Mouse (Mus musculus) frontal cortex, postnatal 10 days (tissue): ENCODE measurements around the gene Slc9a8.

Experiments
- DNase-seq, 2 experiments: peaks; one replicate each; pipeline ENCODE4 v3.0.0; 2022; ENCODE audit warnings: low spot score in 2 of 2, mixed read lengths in 1 of 2

Gene Slc9a8

DNA sequence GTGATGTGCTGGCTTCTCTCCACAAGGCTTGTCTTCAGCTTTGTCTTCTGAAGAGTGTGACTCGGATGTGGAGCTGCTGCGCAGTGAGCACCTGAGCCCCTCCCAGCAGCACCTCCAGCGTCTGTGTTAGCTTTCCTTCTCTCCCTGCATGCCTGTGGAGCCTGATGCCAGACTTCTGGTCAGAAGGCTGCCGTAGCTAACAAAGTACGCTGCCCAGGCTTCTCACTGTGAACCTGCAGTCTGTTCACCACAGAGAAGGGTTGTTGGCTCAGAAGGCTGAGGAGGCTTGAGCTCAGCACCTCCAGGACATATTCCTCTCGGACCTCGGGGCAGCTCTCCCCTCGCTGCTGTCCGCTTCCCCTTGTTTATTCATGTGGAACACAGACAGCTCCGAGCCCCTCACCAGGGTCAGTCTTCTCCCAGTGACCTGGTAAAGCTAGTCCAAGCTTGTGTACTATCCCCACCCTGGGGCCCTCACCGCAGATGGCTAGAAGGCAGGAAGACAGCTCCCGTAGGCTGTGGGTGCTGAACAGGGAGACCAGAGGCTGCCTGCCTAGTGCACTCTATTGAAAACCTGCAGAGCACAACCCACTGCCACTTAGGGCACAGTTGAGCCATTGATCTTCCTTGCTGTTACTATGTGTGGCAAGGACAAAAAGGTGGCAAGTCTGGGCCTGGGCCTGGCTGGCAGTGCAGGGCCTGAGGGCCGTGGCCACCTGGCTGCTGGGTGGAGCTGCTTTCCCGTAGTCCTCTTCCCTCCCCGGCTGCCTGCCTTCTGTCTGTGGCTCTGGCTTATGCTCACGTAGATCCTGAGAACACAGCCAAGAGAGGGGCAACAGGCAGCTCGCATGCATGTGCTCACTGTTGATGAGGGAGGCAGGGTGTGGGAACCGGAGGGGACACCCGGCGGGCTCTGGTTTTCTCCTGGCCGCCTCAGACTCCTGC is 28.1 kb downstream of the Slc9a8 start:
- DNase-seq: no peak

DNA sequence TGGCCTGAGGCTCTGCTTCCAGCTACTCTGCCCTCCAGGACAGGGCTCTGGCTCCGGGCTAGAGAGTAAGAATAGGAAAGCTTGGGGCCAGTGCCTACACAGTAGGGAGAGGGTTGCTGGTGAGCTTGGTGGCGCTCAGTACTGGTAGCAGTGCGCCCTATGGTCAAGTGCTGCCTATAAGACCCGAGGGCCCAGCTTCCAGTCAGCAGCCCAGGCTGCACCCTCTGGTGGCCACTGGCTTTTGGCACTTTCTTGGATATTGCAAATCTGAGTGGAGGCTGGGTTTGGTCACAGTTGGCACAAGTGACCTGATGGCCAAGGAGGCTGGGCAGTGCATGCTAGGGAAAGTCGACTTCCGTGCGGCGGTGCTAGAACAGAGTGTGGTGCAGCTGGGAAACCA is 29.1 kb downstream of the Slc9a8 start:
- DNase-seq: no peak

DNA sequence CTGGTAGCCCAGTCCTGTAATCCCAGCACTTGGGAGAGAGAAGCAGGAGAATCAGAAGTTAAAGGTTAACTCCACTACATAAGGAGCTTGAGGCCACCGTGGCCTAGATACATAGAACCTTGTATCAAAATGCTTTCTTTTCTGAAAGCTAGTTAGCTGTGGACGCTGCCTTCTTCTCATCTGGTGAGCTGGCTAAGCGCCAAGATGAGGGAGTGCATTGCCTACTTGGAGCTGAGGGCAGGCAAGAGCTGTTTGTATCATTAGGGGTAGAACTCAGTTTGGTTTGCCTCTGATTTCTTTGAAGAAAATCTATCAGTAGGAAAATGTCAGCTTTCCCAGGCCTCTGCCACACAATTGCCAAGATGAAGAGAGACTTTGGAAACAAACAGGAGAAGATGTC is 32.3 kb downstream of the Slc9a8 start:
- DNase-seq: no peak

DNA sequence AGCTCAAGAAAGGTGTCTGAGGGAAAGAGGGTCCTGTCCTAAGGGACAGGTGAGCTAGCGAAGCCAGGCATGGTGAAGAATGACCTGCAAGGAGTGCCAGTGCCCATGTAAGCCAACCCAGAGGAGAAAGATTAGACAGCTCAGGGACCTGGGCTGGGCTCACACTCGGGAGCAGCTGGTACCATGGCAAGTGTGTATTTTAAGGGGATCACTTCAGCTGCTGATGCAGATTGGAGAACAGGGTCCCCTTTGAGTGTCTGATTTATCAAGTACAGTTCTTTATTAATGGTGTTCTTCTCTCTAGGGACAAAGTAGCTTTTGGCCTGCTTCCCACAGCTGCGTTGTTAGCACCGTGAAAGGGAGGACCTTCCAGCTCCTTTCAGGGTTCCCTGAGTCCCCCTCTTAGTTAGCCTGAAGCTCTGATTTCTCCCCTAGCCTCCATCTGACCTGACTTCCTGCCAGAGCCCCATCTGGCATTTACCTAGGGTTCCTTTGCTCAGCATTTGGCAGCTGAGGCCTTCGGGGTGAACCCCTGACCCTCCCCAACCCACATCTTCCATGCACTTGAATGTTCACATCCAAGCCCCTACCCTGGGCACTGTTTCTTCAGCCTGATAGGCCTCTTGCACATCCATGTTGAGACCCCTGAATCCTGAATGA is 35.0 kb downstream of the Slc9a8 start:
- no peak for DNase-seq

DNA sequence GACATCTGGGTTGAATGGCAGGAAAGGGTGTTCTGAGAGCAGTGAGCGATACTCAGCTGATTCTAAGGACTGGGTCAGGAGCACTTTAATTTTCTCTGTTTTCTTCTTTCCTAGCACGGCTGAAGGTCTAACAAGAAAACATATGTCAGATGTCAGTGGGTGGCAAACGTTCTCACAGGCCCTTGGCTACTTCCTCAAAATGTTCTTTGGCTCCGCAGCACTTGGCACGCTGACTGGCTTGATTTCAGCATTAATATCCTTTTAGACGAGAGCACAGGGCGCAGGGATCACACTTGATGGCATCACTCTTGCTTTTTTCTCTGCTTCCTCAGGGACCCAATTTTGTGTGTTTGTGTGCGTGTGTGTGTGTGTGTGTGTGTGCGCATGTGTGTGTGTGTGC is 35.7 kb downstream of the Slc9a8 start:
- DNase-seq: no peak

DNA sequence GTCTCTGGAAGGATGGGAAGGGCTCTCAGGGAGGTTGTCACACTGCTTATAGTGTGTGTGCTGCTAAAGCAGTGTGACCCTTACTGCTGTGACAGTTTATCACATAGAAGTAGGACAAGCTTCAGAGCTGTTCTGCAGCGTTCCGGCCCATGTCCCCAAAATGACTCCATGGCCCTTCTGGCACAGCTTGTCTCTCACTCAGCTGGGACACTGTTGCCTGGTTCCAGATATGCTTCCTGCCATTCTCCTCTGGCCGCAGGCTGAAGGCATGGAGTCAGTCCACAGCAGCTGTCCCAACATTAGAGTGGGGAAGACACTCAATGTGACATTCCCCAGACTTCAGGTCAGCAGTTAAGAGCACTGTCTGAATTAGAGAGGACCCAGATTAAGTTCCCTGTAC is 37.0 kb downstream of the Slc9a8 start:
- DNase-seq: no peak

DNA sequence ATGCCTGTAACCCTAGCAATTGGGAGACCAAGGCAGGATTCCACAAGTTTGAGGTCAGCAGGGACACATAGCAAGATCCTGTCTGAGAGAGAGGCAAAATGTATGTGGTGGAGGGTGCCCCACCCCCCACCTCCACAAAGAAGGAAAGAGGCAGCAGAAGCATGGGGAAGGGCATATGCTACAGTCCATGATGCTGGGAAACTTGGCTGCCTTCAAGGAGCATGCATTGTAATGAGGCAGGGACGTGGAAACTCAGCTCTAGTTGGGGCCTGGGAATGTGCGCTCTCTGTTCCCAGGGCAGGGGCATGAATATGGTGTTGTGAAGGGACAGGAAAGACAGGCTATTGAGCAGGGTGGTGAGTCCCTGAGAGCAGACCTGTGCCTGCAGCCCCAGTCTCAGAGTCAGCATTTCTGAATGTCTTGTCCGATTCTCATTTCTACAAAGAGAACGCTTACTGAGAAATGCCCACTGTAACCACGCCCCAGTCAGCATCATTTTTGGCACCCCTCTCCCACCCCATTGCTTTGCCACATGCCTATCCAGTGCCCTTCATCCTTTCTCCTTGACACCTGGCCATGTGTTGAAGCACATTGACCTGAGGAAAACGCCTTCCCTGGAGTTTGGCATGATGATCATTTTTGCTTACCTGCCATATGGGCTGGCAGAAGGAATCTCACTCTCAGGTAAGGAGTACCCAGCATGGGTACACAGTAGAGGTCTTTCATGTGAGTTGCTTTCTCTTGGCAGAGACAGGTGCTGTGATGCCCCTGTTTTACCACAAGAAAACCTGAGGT is 37.8 kb downstream of the Slc9a8 start:
- no peak for DNase-seq

DNA sequence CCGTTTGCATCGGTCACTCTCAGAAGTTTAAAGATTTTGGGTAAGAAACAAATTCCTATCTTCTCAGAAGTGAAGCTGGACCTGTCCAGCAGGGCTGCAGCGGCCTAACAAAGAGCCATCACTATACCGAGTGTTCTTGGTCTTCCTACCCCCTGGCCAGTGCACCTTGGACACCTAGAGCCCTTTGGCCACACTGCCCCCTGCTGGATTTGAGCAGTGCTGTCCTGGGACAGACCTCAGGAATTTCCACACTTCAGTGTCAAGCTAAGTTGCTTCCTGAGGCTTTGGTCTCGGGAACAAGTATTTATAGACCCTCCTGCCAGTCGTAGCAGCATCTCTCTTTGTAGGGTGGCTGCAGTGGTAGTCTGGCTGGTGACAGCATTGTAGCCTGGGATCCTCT is 41.4 kb downstream of the Slc9a8 start:
- DNase-seq: peak in 1 of 2 experiments; percentile 32

DNA sequence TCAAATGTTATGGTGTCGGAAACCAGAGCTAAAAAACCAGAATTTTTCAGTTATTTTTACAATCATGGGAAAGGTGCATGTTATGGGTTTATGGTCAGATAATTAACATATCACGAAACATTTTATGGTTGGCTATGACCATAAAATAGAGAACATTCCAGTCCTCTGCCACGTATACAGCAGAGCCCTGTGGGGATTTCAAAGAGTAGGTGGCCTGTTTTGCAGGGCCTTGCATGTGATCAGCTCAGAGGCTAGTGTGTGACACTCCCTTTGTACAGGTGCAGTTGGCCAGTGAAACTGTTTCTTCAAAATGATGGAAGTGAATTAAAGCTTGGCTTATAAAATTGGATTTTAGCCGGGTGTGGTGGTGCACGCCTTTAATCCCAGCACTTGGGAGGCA is 42.3 kb downstream of the Slc9a8 start:
- no peak for DNase-seq

DNA sequence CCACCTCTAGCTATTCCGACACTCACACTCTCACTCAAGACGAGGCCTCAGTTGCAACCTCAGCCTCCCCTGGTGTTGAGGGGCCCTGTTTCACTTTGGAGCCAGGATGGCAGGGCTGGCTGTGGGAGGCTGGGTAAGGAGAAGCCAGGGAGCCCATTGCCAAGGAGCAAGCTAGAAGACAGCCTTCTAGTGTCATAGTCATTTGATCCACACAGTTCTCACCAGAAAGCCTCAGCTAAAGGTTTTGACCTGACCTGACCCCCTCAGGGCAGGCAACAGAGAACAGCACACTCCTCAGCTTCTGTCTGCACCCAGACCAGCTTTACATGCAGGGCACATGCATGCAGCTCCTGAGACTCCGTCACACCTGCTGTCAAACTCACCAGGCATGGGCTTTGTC is 44.4 kb downstream of the Slc9a8 start:
- DNase-seq: no peak

DNA sequence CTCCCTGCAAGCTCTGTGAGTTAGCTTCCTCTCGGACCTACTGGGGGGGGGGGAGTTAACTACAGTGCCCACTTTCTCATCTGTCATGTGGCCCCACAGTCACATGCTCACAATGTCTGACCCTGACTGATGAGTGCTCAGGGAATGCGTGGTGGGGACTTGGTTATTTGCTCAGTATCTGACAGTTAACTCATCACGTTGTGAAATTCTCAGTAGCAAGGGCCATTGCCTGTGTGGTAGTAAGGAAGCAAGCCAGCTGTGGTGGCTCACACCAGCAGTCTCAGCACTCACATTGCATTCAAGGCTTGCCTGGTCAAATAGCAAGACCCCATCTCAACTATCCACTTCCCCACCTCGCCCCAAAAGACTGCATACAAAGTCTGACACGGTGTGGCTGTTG is 45.7 kb downstream of the Slc9a8 start:
- DNase-seq: no peak

DNA sequence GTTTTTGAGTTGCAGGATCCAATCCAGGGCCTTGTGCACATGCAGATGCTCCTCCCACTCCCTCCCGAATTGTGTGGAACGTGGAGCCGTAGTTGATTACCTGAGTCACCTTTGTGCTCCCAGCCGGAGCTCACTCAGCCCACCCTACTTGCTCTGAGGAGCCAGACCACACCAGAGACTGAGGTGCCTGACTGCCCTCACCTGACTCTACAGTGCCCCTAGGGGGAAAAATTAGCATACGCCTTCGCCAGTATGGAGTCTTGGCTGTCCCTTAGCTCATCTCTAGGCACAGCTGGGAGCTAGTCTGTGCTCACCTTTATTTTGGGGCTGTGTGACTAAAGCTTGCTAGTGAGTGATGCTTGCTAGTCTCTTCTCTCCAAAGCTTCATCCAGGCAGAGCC is 46.9 kb downstream of the Slc9a8 start:
- no peak for DNase-seq

DNA sequence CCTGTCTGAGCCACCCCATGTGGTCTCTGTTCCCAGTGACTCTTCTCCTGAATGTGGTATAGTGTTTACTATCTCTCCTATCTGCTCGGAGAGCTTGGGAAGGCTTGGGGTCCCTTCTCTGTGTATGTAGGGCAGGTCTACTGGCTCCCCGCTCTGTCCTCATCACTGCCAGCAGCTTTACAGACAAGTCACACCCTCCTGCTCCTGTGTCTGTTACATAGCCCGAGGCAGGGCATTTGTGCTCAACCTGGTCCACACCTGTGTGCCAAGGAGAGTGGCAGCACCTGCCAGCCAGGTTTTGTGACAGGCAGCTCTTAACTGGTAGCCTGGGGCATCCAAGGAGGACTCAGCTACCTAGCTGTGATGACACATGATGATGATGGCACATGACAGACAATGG is 49.1 kb downstream of the Slc9a8 start:
- DNase-seq: no peak

DNA sequence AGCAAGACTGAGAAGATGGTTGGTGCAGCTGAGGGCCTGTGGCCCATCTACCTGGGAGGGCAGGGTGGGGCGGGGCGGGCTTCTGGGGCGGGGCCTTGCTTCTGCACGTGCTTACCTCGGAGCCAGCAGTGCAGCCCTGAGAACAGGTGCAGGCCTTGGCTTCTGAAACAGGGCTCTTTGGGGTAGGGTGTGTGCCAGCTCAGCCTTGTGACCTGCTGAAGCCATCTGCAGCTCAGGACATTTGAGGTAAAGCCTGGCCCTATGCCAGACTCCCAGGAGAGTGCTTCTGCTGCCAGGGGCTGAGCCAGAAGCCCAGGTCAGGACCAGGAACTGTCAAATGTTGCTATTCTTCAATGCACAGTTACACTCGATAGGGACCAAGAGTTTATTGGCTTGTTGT is 50.1 kb downstream of the Slc9a8 start:
- DNase-seq: no peak

DNA sequence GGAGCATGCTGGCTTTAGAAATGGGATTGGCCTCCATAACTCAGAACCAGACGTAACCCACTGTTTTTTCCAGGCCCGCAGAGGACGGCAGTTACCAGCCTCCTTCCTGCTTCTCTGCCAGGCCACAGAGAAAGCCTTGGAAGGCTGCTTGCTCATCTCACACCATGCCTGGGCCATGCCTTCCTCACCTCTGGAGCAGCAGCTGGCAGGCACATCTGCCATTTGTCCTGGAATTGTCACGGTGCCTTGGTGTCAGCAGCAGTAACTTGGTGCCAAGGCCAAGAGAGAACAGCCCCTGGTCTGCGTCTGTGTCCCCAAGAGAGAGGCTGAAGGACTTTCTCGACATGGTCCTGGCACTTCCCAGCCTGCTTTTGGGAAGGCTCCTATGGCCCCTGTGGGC is 52.7 kb downstream of the Slc9a8 start:
- DNase-seq: no peak

DNA sequence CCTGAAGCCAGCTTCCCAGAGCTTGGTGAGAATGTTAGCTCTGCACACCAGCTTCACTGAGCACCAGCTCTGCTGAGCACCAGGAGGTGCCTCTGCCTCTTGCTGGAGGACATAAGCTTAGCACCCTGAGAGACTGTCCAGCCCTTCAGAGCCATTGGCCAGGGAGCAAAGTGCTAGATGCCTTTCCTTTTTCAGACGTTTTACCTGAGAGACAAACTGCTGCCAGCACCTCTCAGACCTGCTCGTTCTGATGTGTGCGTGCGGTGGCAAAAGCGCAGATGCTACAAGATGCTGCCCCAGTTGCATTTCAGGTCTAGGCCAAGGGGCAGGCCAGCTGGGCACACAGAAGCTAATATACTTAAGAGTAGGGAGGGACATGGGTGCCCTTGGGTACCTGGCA is 54.1 kb downstream of the Slc9a8 start:
- DNase-seq: no peak

DNA sequence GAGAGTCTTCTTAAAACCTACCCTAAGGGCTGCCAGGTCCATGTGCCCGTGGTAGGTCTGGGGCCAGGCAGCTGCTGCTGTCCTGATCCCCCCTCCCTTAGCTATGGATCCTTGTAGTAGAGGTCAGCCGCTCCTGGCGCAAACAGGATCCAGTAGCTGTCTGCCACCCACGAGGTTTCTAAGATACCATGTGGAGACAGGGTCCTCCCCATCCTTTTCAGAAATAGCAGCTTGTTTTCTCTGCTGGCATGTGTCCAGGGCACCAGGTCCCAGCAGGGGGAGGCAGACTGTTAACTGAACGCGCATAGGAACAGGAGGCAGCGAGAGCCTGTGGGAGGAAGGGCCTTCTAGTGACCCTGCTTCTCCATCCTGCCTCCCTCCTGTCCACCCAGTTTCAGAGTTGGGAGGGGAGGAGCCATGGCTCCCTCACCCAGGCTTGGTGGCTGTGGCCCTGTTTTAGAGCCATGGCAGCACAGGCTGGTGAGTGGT is 54.7 kb downstream of the Slc9a8 start:
- DNase-seq: peak; percentile 79 to 85

DNA sequence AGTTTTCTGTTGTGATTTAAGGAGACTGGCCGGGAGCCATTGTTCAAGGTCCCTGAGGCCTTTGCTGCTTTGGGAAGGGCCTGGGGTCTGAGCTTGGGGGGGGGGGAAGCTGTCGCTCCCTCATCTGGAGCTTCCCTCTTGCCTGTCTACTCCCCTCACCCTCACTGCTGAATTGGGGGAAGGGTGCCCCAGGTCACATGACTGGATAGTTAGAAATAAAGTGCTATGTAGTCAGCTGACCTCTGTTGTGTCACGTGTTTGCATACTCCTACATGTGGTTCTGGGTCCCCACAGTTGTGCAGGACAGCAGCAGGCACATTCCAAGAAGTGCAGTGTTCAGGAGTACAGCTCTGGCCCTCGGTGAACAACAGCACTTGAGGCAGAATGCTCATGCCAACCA is 55.2 kb downstream of the Slc9a8 start:
- DNase-seq: no peak

DNA sequence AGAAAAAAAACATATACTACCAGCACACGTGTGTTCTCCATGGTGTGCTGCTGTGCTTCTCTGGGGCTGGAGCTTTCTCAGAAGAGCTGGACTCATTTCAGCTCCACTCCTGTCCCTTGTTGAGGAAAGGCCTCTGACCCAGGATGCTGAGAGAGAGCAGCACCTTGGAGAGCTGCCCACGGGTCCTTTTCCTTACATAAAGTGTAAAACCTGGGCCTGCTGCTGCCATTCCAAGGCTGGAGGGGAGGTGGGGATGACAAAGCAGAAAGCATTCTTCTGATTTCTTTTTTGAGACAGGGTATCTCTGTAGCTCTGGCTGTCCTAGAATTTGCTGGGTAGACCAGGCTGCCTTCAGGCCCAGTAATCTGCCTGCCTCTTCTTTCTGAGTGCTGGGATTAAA is 56.6 kb downstream of the Slc9a8 start:
- no peak for DNase-seq

DNA sequence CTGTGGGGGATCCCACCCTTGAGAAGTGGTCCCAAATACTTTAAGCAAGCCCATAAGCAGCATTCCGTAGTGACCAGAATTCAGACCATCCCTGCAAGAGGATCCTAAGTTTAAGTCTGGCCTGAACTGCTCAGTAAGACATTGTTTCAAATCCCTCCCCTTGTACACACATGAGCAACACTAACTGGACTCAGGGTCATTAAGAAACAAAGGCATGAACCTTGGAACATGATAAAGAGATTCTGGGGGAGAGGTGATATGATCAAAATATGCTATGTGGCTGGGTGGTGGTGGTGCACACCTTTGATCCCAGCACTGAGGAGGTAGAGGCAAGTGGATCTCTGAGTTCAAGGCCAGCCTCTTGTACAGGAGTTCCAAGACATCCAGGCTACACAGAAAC is 58.0 kb downstream of the Slc9a8 start:
- DNase-seq: no peak

DNA sequence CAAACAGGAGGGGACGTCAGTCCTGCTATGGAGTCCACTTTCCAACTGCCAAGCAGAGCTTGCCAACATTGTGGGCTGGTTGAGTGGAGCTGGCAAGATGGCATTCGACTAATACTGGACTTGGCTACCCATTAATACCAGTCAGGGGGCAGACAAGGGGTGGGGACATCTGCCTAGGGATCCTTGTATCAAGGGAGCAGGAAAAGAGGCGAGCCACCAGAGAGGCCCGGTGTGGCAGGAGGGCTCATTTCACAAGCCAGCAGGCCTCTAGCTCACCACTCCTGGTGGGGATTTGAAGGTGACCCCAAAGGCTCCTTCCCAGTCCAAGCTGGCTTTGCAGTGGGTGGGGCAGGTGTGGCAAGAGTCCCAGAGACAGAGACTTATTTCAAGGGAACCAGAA is 61.2 kb downstream of the Slc9a8 start:
- DNase-seq: no peak

DNA sequence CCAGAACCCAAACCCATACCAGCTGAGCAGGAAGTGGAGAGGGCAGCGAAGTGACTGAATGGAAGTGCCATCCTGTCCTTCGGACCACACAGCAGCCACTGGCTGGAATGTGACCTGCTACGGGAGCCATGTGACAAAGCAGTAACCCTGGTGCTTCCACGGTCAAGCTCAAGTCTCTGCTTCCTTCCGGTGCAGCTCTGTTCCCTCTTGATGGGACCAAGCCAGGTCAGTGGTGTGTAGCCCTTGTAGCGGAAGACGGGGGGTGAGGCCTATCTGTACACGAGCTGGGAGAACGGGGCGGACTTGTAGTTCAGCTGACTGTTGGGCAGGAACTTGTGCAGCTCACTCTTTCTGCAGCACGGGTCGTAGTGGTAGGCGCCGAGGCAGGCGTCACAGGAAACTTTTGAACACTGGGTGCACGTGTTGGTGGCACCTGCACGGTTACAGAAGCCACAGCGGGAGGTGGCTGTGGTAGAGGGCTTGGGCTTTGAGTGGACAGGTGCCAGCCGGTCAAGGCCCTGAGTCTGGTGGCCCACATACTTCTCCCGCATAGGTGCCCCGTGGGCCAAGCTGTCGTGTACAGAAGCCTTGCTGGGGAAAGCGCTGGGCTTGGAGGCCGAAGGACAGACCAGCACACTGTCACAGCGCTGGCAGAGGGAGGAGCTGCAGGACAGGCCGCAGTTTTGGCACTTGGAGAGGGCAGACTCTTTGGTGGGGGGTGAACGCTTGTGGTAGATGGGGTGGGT is 61.7 kb downstream of the Slc9a8 start:
- no peak for DNase-seq
